Mouse (Mus musculus) heart, postnatal 14 days (tissue): ENCODE data around the gene Brd3. TPM values are rescaled to one million over a fixed set of nuclear protein-coding genes. Genes with fewer than 3 reads are reported as not detected.

Experiments
- DNase-seq, 2 experiments: peaks; one replicate each; pipeline ENCODE4 v3.0.0; 2021 to 2022
- intact Hi-C: fragments of 180-260 bp; cut with DNase I; formaldehyde crosslinking; loops from one replicate; pipeline ENCODE4 v1.15.1; 2025
- total RNA-seq, 2 experiments: library from RNA; stranded (reverse); gene quantifications; 2 replicates each; pipeline ENCODE4 v1.2.3; 2021

Brd3 gene
- total RNA-seq, 2 experiments from 2014 or later, result 39.6 to 41.3 TPM

DNA sequence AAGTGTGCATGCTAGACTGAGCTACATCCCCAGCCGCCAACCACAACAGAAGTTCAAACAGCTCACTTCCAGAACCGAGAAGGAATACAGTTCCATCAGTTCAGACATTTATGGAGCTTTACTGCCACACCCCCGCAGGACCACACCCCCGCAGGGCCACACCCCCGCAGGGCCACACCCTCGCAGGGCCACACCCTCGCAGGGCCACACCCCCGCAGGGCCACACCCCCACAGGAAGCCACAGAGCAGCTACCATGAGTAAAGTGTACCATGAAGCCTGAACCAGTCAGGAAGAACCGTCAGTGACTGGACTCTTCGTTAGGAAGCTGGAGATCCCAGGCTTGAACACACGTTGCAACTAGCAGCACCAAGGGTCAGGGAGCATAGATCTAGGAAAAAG, 69.2 kb downstream of the Brd3 start:
- DNase-seq, result no peak
- intact Hi-C loops, result no loop called here

DNA sequence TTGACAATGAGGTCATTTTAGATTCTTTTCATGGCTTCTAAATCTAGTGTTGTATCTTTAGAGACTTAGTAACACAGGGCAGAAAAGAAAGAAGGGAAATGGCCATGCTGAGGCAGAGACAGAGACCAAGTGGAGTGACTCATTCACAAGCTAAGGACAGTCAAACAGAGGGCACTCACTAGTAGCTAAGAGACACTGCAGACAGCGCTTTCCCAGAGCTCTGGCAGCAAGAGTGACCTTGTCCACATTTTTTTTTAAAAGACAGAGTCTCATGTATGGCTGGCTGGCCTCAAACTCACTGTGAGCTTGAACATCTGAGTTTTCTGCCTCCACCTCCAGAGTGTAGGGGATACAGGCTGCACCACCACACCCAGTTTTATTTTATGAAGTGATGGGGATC, 69.6 kb downstream of the Brd3 start:
- no peak for DNase-seq
- intact Hi-C loops, result no loop called here

DNA sequence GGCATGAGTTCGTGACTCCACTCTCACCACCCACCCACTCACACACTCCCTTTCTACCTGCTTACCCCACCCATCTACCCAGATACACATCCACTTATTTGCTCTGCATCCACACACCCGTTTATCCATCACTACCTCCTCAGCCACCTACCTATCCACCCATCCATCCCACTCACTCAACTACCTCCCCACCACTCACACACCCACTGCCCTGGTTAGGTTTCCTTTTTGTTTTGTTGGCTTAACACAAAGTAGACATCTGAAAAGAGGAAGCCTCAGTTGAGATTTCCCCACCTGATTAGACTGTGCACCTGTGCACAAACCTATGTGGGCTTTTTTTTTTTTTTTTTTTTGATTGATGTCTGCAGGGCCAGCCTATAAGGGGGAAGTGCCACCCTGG, 74.9 kb downstream of the Brd3 start:
- DNase-seq, result no peak
- intact Hi-C loops, result no loop called here

DNA sequence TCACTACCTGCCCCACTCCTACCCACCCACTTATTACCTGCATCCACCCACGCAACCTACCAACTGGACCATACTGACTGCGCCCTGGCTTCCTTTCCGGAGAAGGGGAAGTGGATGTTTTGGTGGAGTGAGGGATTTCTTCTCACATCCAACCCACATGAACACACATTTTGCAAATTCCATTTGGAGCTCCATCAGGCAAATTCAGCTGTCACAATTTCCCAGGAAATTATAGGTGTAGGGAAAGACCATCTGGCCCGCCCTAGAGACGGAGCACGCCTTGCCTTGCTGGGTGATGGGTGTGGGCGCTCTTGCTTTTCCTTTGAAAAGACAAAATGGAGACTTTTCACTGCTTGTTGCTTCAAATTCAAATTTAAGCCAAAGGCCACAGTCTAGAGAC, 76.8 kb downstream of the Brd3 start:
- intact Hi-C loops, result no loop called here
- DNase-seq, result no peak

DNA sequence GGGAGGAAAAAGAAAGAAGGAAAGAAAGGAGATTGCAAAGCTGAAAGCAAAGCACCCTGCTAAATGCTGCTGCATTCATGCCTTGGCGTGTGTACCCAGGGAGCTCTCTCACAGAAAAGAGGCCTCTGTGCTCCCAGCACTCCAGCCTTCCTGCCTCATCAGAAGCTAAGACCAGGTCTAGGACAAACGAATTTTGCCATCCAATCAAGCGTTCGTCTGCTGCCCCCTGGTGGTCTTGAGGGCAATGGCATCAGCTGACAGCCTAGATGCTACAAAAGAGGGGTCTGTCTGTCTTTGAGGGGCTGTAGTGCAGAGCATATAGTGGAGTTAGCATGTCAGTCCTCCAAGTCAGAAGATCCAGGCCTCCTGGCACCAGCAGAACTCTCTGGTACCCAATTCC, 79.4 kb downstream of the Brd3 start:
- intact Hi-C loops, result loop anchor here (1.0 kb wide), 1 partner anchor 139 kb away; no protein-coding TSS in a partner anchor
- DNase-seq, result peak; percentile 84 to 91

DNA sequence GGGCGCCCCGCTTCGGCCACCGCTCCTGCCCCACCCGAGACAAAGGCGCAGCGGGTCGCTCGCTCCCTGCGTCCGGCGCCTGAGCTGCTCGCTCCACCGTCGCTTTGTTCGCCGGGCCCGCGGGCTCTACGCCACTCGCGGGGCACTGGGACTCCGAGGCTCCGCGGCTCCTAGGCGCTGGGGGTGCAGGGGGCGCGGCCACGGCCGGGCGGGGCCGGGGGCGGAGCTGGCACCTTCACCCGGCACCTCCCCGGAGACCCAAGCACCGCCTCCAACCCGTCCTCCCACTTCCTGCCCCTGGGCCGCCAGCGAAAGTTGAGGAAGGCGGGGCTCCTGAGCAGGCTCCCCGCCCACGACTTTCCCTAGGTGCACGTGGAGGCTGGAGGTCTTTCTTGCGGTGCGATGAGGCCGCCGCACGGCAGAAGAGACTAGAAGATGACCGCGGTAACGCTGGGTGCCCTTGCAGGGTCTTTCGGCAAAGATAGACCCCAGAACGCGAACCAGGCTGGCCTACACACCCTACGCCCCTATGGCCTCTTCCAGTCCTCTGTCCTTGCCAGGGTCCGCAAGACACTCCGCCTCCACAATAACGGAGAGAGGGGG, 80.5 kb downstream of the Brd3 start, which contains the start of gene Vav2:
Gene Vav2, minus strand, starts transcription at position 179 of the 603 bp plus-strand sequence.
- DNase-seq, result peak; percentile 93 to 94
- intact Hi-C loops, result no loop called here

DNA sequence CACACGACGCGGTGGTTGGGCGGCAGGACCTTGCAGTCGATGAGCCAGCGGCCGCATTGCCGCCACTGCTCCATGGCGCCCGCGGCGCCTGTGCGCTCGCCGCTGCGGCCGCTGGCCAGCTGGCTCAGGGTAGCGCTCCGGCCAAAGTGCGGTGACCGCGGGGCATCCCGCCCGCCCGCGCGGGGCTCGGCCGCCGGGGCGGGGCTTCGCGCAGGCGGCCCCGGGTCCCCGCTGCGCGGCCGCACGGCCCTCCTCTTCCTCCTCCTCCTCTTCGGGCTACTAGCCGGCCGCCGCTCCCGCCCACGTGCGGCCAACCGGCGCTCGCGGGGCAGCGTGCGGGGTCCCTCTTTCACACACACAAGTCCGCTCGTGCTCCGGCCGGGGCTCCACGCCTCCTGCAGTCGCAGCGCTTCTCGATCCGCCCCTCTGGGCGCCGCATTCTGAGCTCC, 81.0 kb downstream of the Brd3 start:
- peak; percentile 64 to 75 for DNase-seq
- intact Hi-C loops, result no loop called here

DNA sequence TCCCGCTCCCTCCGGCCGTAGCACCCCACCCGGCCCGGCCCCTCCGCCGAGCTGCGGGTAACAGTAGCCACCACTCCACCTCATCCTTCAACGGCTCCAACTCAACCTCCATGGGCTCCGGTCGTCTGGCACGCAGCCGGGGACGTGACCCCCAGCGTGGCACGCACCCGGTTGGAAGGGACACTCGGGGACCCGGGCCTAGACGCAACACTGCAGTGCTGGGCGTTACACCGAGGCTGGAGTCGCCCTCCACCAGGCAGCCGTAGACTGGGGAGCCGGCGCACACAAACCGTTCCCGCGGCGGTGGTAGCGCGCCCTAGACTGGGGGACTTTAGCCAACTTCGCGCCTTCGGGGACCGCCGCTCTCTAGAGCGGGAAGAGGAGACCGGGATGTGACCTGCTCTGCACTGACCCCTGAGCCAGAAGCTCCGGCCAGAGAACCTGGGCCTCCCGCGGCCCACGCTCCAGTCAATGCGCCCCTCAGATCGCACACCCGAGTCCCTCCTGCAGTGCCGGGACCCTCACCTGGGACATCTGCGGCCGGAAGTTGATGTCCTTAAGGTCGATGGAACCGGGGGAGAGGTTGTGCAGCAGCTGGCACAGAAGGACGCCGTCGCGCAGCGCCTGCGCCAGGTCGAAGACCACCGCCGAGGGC, 81.6 kb downstream of the Brd3 start:
- intact Hi-C loops, result no loop called here
- peak; percentile 43 to 49 for DNase-seq

DNA sequence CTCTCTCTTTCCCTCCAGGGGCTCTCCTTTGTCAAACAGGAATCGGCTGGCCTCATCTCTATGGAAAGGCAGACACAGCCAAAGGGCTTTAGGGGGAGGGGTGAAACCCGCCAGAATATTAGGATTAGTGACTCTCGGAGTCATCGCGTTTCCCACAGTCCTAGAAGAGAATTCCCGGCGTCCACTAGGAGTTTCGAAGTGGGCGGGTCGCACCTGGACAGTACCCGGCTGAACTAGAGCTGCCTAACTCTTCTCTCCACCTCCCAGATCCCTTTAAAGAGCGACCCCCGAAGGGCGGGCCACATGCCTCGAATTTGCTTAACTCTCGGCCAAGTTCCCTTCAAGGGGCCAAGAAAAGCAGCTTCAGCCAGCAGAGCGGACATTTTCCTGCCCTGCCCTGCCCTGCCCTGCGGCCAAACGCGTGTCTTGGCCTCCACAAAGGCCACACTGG, 82.3 kb downstream of the Brd3 start:
- intact Hi-C loops, result no loop called here
- DNase-seq, result peak in 1 of 2 experiments; percentile 42

DNA sequence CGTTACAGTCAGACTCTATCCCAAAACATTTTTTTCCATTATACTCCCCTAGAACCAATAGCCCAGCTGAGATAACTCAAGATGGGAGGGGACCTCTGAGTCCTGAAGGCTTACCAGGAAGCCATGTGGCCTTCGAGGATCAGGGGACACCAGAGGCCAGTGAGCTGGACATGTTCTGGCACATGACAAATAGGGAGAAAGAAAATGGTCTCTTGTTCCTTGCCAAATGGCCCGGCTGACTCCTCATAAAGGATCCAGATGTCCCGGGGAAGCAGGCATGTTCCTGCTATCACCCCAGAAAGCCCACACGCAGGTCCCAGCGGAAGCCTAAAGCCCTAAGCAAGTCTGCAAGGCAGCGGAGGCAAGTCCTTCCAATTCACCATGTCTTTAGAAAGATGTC, 83.9 kb downstream of the Brd3 start:
- intact Hi-C loops, result no loop called here
- DNase-seq, result peak; percentile 41 to 45

DNA sequence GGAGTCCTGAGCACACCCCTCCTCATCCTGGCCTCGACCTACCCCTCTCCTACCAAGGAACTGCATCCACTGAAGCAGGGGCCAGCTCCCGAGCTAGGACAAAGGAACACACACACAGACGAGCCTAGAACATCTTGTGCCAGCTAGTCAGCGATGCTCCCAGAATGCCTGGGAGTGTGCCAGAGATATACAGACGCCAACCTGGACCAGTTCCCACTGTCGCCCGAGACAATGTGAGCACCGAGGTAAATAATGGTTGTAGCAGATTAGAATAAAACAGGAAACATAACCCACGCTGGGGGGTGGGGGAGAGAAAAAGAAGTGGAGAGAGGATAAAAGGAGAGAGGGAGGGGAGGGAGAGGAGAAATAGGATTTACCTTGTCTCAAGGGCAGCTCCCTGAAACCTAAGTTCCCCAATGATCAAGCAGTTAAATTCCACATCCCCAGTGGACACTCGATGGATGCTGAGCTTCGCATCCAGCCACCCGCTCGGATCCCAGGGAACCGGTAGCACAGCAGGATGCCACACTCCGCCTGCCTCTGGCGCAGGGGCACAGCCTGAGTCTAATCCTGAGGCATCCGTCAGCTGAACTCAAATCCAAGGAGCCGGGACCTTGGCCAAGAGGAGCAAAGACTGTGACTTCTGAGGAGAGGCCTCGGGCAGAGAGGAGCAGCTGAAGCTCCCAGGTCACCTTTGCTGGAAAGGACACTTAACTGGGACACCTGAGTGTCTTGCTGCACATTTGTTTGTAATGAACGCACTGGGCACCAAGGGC, 86.0 kb downstream of the Brd3 start:
- intact Hi-C loops, result no loop called here
- peak; percentile 63 to 79 for DNase-seq

DNA sequence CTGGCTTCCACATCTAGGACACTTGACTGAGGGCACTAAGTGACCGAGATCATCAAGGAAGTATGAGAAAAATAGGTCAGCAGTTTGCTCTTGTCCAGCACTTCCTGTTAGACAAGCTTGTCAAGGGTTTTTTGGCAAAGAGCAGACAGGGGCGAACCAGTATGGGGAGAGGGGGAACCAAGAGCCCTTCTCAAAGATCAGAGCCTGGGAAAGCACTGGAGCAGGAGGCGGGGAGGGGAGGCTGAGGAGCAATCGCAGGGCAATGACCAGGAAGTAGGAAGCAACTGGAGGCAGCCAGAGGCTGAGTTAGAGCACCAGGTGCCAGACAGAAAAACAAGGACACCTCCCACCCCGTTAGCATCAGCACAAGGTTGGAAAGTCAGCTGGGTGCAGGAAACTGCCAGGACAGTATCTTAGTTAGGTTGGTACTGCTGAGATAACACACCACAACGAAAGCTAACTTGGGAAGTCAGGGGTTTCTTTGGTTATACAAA, 88.8 kb downstream of the Brd3 start:
- peak in 1 of 2 experiments; percentile 40 for DNase-seq
- intact Hi-C loops, result no loop called here

DNA sequence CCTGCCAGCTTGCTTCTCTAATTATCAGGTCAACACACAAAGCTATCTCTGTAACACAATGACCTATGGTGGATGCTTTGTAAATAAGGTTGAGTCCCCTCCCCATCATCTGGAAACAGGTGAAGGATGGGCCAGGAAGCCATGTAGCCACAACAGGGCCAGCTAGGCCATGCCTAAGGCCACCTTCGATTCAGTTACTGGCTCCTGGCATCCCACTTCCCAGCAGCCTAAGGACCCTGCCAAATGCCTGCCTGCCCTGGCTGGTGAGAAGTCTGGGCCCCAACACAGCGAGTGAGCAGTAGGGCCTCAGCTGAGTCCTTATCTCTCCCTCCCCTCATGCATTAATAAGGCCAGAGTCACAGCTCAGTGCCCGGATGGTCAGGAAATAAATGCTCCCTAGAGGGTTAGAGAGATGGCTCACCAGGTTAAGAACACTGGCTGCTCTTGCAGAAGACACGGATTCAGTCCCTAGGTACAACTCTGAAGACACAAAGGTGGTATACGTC, 89.8 kb downstream of the Brd3 start:
- intact Hi-C loops, result no loop called here

DNA sequence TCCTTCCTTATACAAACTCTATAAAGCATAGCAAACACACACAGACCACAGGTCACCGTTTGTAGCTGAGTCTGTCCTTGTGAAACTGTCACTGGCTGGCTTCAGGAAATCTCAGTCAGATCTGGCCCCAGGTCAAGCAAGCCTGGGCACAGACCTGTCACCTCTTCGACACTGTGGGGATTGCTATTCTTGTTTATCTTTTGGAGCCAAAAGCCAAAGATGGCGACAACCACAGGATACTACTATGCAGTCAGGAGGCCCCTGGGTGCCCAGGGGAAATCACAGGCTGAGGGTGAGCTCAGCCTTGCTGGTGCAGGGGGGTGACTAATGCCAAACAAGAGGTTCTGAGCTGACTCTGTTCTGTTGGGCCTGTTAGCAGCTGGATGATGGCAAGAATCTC, 91.0 kb downstream of the Brd3 start:
- peak; percentile 38 to 43 for DNase-seq
- intact Hi-C loops, result no loop called here

More for the DNA sequence above, 89.8 kb downstream of the Brd3 start:
- DNase-seq, result no peak

DNA sequence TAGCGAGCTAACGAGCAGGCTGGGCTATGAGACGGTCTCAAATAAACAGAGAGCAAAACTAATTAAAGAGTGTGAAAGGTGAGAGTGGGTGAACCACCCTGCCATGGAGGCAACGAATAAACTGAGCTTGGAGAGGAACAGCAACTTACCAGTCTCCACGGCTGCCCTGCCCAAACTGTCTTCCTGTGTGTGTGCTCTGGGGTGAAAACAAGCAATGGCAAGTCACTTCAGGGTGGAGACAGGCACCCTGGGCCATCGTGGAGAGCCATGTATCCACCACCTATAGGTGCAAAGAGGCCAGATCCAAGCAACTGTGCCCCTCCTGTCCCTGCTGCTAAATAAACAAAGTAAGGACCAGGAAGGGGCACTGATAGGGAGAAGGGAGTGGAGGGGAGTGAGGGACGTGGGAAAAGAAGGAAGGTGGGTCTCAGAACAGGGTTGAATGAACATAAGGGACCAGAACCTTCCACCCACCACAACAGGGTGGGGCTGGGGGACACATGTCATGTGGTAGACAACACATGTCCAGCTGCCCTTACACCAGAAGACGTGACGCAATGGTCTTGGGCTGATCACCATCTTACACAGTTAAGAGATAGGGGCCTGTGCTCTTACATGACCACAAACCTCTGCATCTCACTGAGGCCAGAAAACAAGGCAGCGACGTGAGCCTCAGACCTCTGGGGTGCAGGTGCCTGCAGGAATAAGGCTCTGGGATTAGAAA, 92.2 kb downstream of the Brd3 start:
- intact Hi-C loops, result no loop called here
- DNase-seq, result no peak

DNA sequence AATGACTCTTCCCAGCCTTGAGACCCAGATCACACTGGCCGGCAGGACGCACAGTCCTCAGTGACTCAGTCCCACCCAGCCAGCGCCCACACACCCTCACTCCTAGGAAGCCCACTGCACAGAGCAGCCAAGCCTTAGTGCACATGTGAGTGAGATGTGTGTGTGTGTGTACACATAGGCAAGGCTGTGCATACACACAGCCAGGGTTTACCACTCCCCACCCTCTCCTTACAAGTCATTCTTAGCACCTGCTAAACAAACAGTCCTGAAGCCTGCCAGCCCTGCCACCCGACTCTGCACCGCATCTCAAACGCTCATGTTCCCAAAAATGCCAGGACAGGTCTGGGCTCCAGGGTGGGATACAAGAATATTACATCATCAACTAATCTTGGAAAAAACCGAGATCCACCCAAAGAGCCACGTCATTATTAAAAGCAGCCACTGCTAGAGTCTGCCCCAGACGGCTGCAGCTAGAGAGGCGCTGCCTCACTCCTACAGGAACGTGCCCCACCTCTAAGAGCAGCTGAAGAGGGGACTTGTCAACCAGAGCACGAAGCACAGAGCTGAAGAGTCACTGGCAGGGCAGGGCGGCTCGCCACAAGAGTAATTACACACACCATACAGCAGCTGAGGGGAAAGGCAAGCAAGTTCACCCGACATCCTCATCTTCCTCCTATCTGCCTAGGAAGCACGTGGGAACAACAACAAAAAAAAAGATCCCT, 93.4 kb downstream of the Brd3 start:
- DNase-seq, result peak; percentile 41 to 49
- intact Hi-C loops, result no loop called here

DNA sequence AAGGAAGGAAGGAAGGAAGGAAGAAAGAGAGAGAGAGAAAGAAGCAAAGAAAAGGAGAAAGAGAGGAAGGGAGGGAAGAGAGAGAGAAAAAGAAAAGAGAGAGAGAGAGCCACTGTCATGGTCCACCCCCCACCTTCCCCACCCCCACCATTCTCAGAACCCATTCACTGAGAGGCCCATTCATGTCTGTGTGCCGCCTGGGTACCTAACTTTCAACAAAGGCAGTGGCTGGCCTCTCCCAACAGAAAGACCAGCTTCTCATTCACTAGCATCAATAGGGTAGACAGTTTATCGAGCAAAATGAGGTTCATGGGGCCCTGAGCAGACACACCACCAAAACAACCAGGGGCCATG, 93.9 kb downstream of the Brd3 start:
- intact Hi-C loops, result no loop called here
- no peak for DNase-seq

DNA sequence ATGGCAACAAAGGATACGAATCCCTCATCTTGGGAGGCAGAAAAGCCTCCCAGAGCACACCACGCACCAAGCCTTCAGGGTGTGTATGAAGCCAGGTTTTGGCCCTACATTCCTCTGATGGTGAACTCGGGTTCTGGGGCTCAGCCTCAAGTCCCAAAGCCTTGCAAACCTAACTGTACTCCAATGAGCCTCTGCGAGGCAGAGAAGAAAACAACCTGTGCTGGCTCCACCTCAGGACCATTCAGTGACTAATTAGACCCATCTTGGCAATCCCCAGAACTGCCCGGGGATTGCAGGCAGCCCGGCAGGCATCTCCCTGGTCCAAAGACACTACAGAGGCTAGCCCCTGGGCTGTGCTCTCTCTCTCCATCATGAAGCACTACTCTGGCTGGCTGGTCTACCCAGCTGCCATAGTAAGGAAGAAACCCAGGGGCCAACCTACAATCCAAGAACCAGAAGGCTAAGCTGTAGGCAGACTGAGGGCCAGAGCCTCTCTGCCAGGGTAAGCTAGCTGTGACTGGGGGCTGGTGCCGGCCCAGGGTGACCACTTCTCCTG, 95.1 kb downstream of the Brd3 start:
- no peak for DNase-seq
- intact Hi-C loops, result no loop called here

DNA sequence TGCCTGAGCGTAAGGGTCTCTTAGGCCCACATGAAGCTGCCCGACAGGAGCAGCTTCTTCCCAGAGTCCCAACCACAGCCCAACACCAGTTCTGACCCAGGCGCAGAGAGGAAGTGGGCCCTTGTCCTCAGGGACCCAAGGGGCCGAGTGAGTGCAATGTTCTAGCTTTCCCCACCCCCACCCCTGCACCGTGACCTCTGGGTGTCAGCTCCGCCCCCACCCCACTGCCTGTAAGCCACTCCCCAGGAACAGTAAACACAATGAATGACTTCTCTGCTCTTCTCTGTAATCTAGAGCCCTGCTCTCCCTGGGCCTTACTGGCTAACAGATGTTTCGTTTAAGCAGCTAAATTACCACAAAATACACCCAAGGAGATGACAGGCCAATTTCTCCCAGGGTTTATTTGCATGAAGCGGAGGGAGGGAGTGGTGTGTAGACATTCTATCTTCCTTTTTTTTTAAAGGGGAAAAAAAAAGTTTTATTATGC, 95.7 kb downstream of the Brd3 start:
- intact Hi-C loops, result no loop called here
- peak in 1 of 2 experiments; percentile 44 for DNase-seq
